ENCODE assay signal across 8 mouse cellular contexts in genomic region chr14:79106655-79107515, GRCm38 (mm10).
DNase-seq lines count a peak whose midpoint lies in the region; ATAC-seq and TF ChIP-seq lines count a peak whose summit lies in the region.

No protein-coding gene starts in this region.

- peak overlapping the region; percentile 34 for H3K4me2 ChIP-seq in heart, embryonic 16.5 days (ENCODE audit: low read depth, low read length)
- H3K4me2 ChIP-seq in liver, embryonic 12.5 days, result no peak overlapping the region
- 0 out of 2 replicates have a peak overlapping the region, but pooled peaks have one; percentile 31 for H3K4me2 ChIP-seq in neural tube, embryonic 13.5 days

- no peak overlapping the region for H3K4me3 ChIP-seq in E14TG2a.4 (replicated peaks; ENCODE audit: low read length)
- no peak overlapping the region for H3K4me3 ChIP-seq in forebrain, embryonic 10.5 days
- H3K4me3 ChIP-seq in heart, embryonic 16.5 days (ENCODE audit: low read length), result no peak overlapping the region
- no peak overlapping the region for H3K4me3 ChIP-seq in liver, embryonic 12.5 days
- H3K4me3 ChIP-seq in neural tube, embryonic 13.5 days, result no peak overlapping the region

- peak; percentile 45; the same call in 1 of the 2 replicates for ATAC-seq in heart, embryonic 16.5 days (replicated peaks; ENCODE audit: extremely low read depth, insufficient read depth, low FRiP score)
- ATAC-seq in liver, embryonic 12.5 days, result 0 out of 2 replicates have a peak, but pooled peaks have one; percentile 5
- ATAC-seq in neural tube, embryonic 13.5 days (ENCODE audit: low read depth), result peak; percentile 88; the same call in 1 of the 2 replicates

- WGBS in forebrain, embryonic 10.5 days, result 36% methylated on average over 14 of the region's 14 CpGs
- WGBS in heart, embryonic 16.5 days, result 30% methylated on average over 14 of the region's 14 CpGs
- 36% methylated on average over 14 of the region's 14 CpGs for WGBS in liver, embryonic 12.5 days (ENCODE audit: insufficient replicate concordance)
- 34% methylated on average over 14 of the region's 14 CpGs for WGBS in neural tube, embryonic 13.5 days

- TF ChIP-seq CTCF in E14TG2a.4 (conservative IDR thresholded peaks at IDR 0.05; ENCODE audit: low read length), result peak; percentile 54

- no peaks in the 10 kb centered on the region for H3K27me3 ChIP-seq in E14TG2a.4 (ENCODE audit: insufficient read depth, low read length)
- H3K27me3 ChIP-seq in forebrain, embryonic 10.5 days (ENCODE audit: poor library complexity, severe bottlenecking), result no peaks in the 10 kb centered on the region
- no peaks in the 10 kb centered on the region for H3K27me3 ChIP-seq in heart, embryonic 16.5 days (ENCODE audit: control insufficient read depth, insufficient read depth, low read length)
- no peaks in the 10 kb centered on the region for H3K27me3 ChIP-seq in liver, embryonic 12.5 days (replicated peaks)
- H3K27me3 ChIP-seq in neural tube, embryonic 13.5 days, result no peaks in the 10 kb centered on the region

- H3K9me3 ChIP-seq in E14TG2a.4 (ENCODE audit: low read length), result peaks cover 7% of the 10 kb centered on the region
- no peaks in the 10 kb centered on the region; the same call in 1 of the 2 replicates for H3K9me3 ChIP-seq in forebrain, embryonic 10.5 days
- H3K9me3 ChIP-seq in heart, embryonic 16.5 days (replicated peaks; ENCODE audit: control insufficient read depth, low read length), result no peaks in the 10 kb centered on the region
- H3K9me3 ChIP-seq in liver, embryonic 12.5 days (replicated peaks), result no peaks in the 10 kb centered on the region
- H3K9me3 ChIP-seq in neural tube, embryonic 13.5 days, result no peaks in the 10 kb centered on the region

- peaks cover 71% of the 10 kb centered on the region for H3K4me1 ChIP-seq in E14TG2a.4 (replicated peaks; ENCODE audit: low read depth, low read length)
- H3K4me1 ChIP-seq in forebrain, embryonic 10.5 days, result peaks cover 10% of the 10 kb centered on the region
- H3K4me1 ChIP-seq in heart, embryonic 16.5 days (ENCODE audit: control insufficient read depth, insufficient read depth, low read length), result peaks cover 8% of the 10 kb centered on the region
- H3K4me1 ChIP-seq in liver, embryonic 12.5 days, result no peaks in the 10 kb centered on the region
- no peaks in the 10 kb centered on the region; the same call in 1 of the 2 replicates for H3K4me1 ChIP-seq in neural tube, embryonic 13.5 days (replicated peaks)

- peak; percentile 54 for DNase-seq in c-Kit-positive CD71-negative TER-119-negative erythroid progenitor cells, embryonic 14.5 days (ENCODE audit: low read depth)
- DNase-seq in forebrain, embryonic 10.5 days (ENCODE audit: extremely low spot score, low spot score), result peak; percentile 75
- DNase-seq in kidney, postnatal 14 days, result peak; percentile 86
- DNase-seq in testis, postnatal 10 days (ENCODE audit: low spot score), result peak; percentile 82

- H3K9ac ChIP-seq in heart, embryonic 16.5 days (ENCODE audit: low read length), result no peak overlapping the region
- H3K9ac ChIP-seq in liver, embryonic 12.5 days, result no peak overlapping the region
- no peak overlapping the region for H3K9ac ChIP-seq in neural tube, embryonic 13.5 days

- peaks cover 16% of the 10 kb centered on the region; the same call in 1 of the 2 replicates for H3K36me3 ChIP-seq in E14TG2a.4 (ENCODE audit: insufficient read depth, low read length)
- H3K36me3 ChIP-seq in forebrain, embryonic 10.5 days (replicated peaks), result no peaks in the 10 kb centered on the region
- H3K36me3 ChIP-seq in heart, embryonic 16.5 days (ENCODE audit: control insufficient read depth, insufficient read depth), result peaks cover 3% of the 10 kb centered on the region; the same call in 1 of the 2 replicates
- H3K36me3 ChIP-seq in liver, embryonic 12.5 days, result no peaks in the 10 kb centered on the region
- H3K36me3 ChIP-seq in neural tube, embryonic 13.5 days, result no peaks in the 10 kb centered on the region

- no peak overlapping the region for H3K27ac ChIP-seq in forebrain, embryonic 10.5 days
- no peak overlapping the region for H3K27ac ChIP-seq in heart, embryonic 16.5 days (ENCODE audit: low read length)
- H3K27ac ChIP-seq in liver, embryonic 12.5 days, result no peak overlapping the region
- H3K27ac ChIP-seq in neural tube, embryonic 13.5 days (replicated peaks), result no peak overlapping the region

Comparison
In these comparisons a context has a peak if more than half of its experiments do, and no peak if none do; other contexts are left out.
1. ATAC-seq: peak in every context shown above with its lines; median percentile 88 in neural tube, embryonic 13.5 days; 45 in heart, embryonic 16.5 days; 5 in liver, embryonic 12.5 days.